Mouse (Mus musculus): Measurements from ENCODE around the gene Mtap. TPM values are rescaled to one million over a fixed set of nuclear protein-coding genes. Genes with fewer than 3 reads are reported as not detected.

The Mtap gene
- polyA plus RNA-seq, 1 experiment from 2014 or later, result 91.1 TPM

DNA sequence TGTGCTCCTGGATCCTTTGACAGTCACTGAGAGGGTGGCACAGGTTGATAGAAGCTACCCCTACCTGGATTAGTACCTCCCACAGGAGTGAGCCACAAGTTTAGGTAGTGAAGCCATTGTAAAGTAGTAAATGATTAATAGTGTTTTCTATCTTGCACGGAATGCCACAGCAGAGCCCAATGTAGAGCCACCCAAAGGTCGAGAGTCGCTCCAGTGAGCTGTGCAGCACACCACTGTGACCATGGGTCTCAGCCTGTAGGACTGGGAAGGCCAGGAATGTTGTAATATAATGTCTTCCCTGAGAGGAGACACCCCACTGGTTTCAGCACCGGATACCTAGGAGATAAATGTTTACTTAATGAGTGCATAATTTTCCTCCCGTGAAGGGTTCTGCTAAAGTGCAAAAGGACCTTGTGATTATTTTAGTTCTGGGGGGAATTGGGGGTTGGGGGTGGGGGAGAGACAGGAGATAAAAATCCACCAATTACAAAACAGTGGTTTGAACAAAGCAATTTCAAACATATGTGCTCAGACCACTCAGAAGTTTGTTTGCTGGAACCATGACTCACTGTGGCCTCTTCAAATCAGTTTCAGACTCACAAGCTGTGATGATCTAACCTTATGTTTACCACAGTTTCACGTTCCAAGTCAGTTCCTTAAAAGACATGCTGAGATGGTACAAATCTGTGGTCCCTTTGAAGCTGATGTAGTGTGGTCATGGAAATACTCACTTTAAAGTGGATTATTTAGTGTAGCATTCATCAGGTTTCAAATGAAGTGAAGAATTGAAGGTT, 40.8 kb downstream of the Mtap start:
- H3K36me3 ChIP-seq (ENCODE audit: control insufficient read depth, insufficient read depth, low read length), result peaks cover 36% of the 10 kb centered on the region
- DNase-seq (ENCODE audit: low spot score, missing footprints), result no peak
- H3K9me3 ChIP-seq (ENCODE audit: control insufficient read depth, low read length), result 0 out of 2 replicates have a peak, but pooled peaks cover 3% of the 10 kb centered on the region

DNA sequence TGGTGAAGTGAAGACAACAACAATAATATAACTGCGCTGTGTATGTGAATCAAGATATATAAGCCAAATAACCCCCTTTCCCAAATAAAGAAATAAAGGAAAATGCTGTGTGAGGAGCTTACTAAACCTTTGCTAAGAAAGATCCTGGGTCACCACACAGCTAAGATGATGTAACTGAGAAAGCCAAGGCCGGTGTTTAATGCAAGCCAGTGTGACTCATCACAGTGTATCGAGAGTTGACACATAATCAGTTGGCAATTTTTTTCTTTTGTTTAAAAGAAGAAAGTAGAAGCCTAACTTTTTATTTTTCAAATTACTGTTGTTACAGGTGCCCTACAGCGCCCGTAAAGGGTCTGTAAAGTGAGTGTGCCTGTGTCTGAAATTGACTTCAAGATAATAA, 43.2 kb downstream of the Mtap start:
- H3K27me3 ChIP-seq (ENCODE audit: control insufficient read depth, insufficient read depth, low read length), result no peaks in the 10 kb centered on the region
- no peak for DNase-seq (ENCODE audit: low spot score, missing footprints)
- no peaks in the 10 kb centered on the region for H3K9me3 ChIP-seq (ENCODE audit: control insufficient read depth, low read length)
- no peaks in the 10 kb centered on the region for H3K4me1 ChIP-seq (ENCODE audit: control insufficient read depth, insufficient read depth, low read length)
- no peak overlapping the region for H3K4me2 ChIP-seq
- 95% methylated on average over 5 of the region's 5 CpGs for WGBS
- H3K36me3 ChIP-seq (ENCODE audit: control insufficient read depth, insufficient read depth, low read length), result peaks cover 18% of the 10 kb centered on the region
- H3K27ac ChIP-seq (ENCODE audit: low read depth, low read length), result no peak overlapping the region
- no peak overlapping the region for H3K9ac ChIP-seq (ENCODE audit: low read length)
- no peak for ATAC-seq (ENCODE audit: low FRiP score)
- no peak overlapping the region for H3K4me3 ChIP-seq (ENCODE audit: low read depth, low read length)

More for the DNA sequence above, 40.8 kb downstream of the Mtap start:
- no peak for ATAC-seq (ENCODE audit: low FRiP score)
- no peak overlapping the region for H3K27ac ChIP-seq (ENCODE audit: low read depth, low read length)
- no peaks in the 10 kb centered on the region for H3K4me1 ChIP-seq (ENCODE audit: control insufficient read depth, insufficient read depth, low read length)
- WGBS, result 85% methylated on average over 6 of the region's 6 CpGs
- no peak overlapping the region for H3K9ac ChIP-seq (ENCODE audit: low read length)
- no peak overlapping the region for H3K4me2 ChIP-seq
- H3K4me3 ChIP-seq (ENCODE audit: low read depth, low read length), result no peak overlapping the region
- H3K27me3 ChIP-seq (ENCODE audit: control insufficient read depth, insufficient read depth, low read length), result no peaks in the 10 kb centered on the region

DNA sequence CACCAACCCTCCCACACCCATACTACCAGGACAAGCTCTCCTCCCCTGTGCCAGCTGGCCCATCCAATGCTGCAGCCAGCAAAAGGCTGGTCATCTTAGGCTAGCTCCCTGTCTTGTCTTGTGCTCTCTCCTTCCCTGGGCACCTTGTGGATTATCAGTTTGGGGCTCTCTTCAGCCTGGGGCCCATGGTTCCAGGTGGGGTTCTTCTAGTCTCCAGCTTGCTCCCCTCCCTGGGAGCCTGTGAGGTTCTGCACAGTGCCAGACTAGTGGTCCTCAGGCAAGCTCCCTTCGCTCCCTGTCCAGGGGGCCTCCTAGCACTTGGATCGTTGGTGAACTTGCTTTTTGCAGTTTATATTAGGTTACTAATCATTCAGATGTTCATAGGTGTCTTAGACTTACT, 44.7 kb downstream of the Mtap start:
- ATAC-seq (ENCODE audit: low FRiP score), result no peak
- Histone ChIP-seq H3K4me3 (ENCODE audit: low read depth, low read length) (no peak overlapping the region), H3K9ac (ENCODE audit: low read length) (no peak overlapping the region), H3K4me2 (no peak overlapping the region), H3K4me1 (ENCODE audit: control insufficient read depth, insufficient read depth, low read length) (no peaks in the 10 kb centered on the region), H3K27me3 (ENCODE audit: control insufficient read depth, insufficient read depth, low read length) (no peaks in the 10 kb centered on the region), H3K9me3 (ENCODE audit: control insufficient read depth, low read length) (no peaks in the 10 kb centered on the region), H3K36me3 (ENCODE audit: control insufficient read depth, insufficient read depth, low read length) (peaks cover 12% of the 10 kb centered on the region), H3K27ac (ENCODE audit: low read depth, low read length) (no peak overlapping the region)
- whole genome bisulfite sequencing, result 92% methylated on average over 2 of the region's 2 CpGs
- DNase-seq (ENCODE audit: low spot score, missing footprints), result no peak

DNA sequence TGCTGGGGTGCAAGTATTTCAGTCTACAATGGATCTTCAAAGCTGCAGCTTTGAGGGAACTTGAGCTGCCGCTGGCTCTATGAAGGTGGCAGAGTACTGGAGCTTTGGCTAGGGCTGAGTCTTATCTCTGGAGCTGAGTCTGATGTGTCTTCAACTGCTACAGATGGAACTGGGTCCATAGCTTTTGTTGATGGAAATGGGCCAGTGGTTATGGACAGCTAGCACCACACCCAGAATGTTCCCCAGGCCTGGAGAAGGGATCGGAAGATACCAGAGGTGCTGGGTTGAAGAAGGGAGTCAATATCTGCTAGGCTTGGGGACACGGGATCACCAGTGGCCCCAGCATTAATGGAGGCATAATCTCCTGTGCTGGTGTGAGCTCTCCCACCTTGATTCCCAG, 45.6 kb downstream of the Mtap start:
- no peak overlapping the region for H3K27ac ChIP-seq (ENCODE audit: low read depth, low read length)
- ATAC-seq (ENCODE audit: low FRiP score) (no peak), DNase-seq (ENCODE audit: low spot score, missing footprints) (no peak)
- no peak overlapping the region for H3K9ac ChIP-seq (ENCODE audit: low read length)
- no peaks in the 10 kb centered on the region for H3K9me3 ChIP-seq (ENCODE audit: control insufficient read depth, low read length)
- no peaks in the 10 kb centered on the region for H3K4me1 ChIP-seq (ENCODE audit: control insufficient read depth, insufficient read depth, low read length)
- H3K4me3 ChIP-seq (ENCODE audit: low read depth, low read length), result no peak overlapping the region
- H3K36me3 ChIP-seq (ENCODE audit: control insufficient read depth, insufficient read depth, low read length), result peaks cover 7% of the 10 kb centered on the region; the same call in 1 of the 2 replicates
- H3K27me3 ChIP-seq (ENCODE audit: control insufficient read depth, insufficient read depth, low read length), result no peaks in the 10 kb centered on the region
- WGBS, result 100% methylated on average over 3 of the region's 3 CpGs
- no peak overlapping the region for H3K4me2 ChIP-seq

DNA sequence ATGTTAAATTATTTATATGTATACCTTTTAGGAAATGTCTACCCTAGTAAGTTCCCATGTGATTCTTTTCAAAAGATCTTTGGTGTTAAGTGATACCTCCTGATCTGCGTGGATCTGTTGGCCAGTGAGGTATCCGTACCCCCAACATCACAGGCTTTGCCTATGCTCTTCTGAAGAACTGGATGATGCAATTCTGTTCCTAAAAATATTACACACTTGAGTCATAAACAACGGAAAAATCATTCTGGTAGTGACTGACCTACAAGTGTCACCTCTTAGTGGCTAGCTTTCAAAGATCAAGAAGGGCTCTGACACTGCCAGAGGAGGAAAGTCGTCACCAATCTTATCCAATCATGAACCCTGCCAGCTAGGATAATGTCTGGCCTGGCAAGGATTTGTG, 58.6 kb downstream of the Mtap start:
- Histone ChIP-seq H3K9me3 (ENCODE audit: control insufficient read depth, low read length) (no peaks in the 10 kb centered on the region), H3K27ac (ENCODE audit: low read depth, low read length) (no peak overlapping the region), H3K9ac (ENCODE audit: low read length) (no peak overlapping the region), H3K36me3 (ENCODE audit: control insufficient read depth, insufficient read depth, low read length) (no peaks in the 10 kb centered on the region), H3K27me3 (ENCODE audit: control insufficient read depth, insufficient read depth, low read length) (no peaks in the 10 kb centered on the region), H3K4me1 (ENCODE audit: control insufficient read depth, insufficient read depth, low read length) (no peaks in the 10 kb centered on the region), H3K4me3 (ENCODE audit: low read depth, low read length) (no peak overlapping the region), H3K4me2 (no peak overlapping the region)
- DNase-seq (ENCODE audit: low spot score, missing footprints), result no peak
- WGBS, result 91% methylated on average over 4 of the region's 4 CpGs
- ATAC-seq (ENCODE audit: low FRiP score), result no peak

DNA sequence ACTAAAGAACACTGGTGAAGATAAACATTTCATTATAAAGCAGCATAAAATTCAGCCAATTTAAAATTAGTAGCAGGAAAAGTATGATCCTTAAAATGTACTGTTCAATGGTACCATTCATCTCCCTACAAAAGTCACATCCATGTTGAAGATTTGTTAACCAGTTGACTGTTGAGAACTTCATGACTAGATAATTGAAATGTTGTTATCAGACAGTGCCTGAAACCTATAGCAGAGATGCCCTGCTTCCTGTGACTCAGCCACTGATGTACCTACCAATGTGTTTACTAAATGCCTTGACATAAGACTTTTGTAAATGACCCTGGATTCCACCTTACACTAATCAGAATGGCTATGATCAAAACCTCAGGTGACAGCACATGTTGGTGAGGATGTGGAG, 60.2 kb downstream of the Mtap start:
- Histone ChIP-seq H3K4me2 (no peak overlapping the region), H3K9me3 (ENCODE audit: control insufficient read depth, low read length) (no peaks in the 10 kb centered on the region), H3K27ac (ENCODE audit: low read depth, low read length) (no peak overlapping the region), H3K4me3 (ENCODE audit: low read depth, low read length) (no peak overlapping the region), H3K27me3 (ENCODE audit: control insufficient read depth, insufficient read depth, low read length) (no peaks in the 10 kb centered on the region), H3K4me1 (ENCODE audit: control insufficient read depth, insufficient read depth, low read length) (no peaks in the 10 kb centered on the region), H3K36me3 (ENCODE audit: control insufficient read depth, insufficient read depth, low read length) (no peaks in the 10 kb centered on the region), H3K9ac (ENCODE audit: low read length) (no peak overlapping the region)
- DNase-seq (ENCODE audit: low spot score, missing footprints) (no peak), ATAC-seq (ENCODE audit: low FRiP score) (no peak)

DNA sequence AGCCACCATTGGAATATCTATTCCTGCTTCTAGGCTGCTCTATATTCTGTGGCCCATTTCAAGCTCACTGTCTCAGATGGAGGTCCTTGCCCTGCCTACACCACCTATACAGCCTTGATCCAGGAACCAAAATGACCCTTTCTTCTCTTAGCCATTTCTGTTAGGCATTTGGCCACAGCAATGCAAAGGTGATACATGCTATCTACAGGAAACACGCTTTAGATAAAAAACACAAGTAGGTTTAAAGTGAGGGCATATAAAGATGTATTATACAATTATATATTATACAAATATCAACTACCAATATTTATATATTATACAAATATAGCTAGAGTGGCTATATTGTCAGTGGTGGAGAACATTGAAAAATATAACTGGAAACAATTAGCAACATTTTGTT, 63.9 kb downstream of the Mtap start:
- 98% methylated on average over 1 of the region's 1 CpGs for WGBS
- no peak overlapping the region for H3K9ac ChIP-seq (ENCODE audit: low read length)
- H3K9me3 ChIP-seq (ENCODE audit: control insufficient read depth, low read length), result no peaks in the 10 kb centered on the region
- H3K4me2 ChIP-seq, result no peak overlapping the region
- H3K27ac ChIP-seq (ENCODE audit: low read depth, low read length), result no peak overlapping the region
- H3K4me1 ChIP-seq (ENCODE audit: control insufficient read depth, insufficient read depth, low read length), result no peaks in the 10 kb centered on the region
- DNase-seq (ENCODE audit: low spot score, missing footprints) (no peak), ATAC-seq (ENCODE audit: low FRiP score) (no peak)
- no peaks in the 10 kb centered on the region for H3K36me3 ChIP-seq (ENCODE audit: control insufficient read depth, insufficient read depth, low read length)
- H3K27me3 ChIP-seq (ENCODE audit: control insufficient read depth, insufficient read depth, low read length), result no peaks in the 10 kb centered on the region
- H3K4me3 ChIP-seq (ENCODE audit: low read depth, low read length), result no peak overlapping the region

DNA sequence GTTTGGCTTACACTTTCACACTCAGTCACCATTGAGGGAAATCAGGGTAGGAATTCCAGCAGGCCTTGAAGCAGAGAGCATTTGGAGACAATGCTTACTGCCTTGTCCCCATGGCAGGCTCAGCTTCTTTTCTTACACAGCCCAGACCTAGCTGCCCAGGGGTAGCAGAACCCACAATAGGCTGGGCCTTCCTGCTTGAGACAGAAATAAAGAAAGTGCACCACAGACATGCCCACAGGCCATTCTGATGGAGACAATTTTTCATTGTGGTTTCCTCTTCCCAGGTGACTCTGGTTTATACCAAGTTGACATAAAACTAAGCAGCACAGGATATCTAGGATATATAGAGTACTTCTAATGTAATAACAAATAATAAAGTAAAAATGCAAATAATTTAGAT, 72.4 kb downstream of the Mtap start:
- no peaks in the 10 kb centered on the region for H3K27me3 ChIP-seq (ENCODE audit: control insufficient read depth, insufficient read depth, low read length)
- ATAC-seq (ENCODE audit: low FRiP score), result no peak

DNA sequence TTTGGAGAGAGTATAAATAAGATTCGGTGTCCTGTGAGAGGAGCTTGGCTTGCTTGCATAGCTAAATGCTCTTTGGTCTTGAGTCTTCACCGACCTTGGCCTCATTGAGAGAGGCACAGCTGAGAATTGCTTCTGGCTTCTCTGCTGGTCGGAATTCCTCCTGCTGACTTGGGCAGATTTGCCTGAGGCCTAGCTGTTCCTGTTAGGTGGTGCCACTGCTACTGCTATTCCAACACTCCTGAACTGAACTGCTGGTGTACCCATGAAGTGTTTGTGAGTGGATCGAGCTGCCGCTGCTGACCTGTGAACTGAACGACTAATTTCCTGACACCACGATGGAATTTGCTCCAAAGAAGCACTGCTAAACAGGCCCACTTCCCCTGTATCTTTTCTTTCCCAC, 73.4 kb downstream of the Mtap start:
- Histone ChIP-seq H3K4me1 (ENCODE audit: control insufficient read depth, insufficient read depth, low read length) (no peaks in the 10 kb centered on the region), H3K4me2 (no peak overlapping the region), H3K9me3 (ENCODE audit: control insufficient read depth, low read length) (no peaks in the 10 kb centered on the region), H3K4me3 (ENCODE audit: low read depth, low read length) (no peak overlapping the region), H3K27ac (ENCODE audit: low read depth, low read length) (no peak overlapping the region), H3K27me3 (ENCODE audit: control insufficient read depth, insufficient read depth, low read length) (no peaks in the 10 kb centered on the region), H3K9ac (ENCODE audit: low read length) (no peak overlapping the region), H3K36me3 (ENCODE audit: control insufficient read depth, insufficient read depth, low read length) (no peaks in the 10 kb centered on the region)
- ATAC-seq (ENCODE audit: low FRiP score) (no peak), DNase-seq (ENCODE audit: low spot score, missing footprints) (no peak)
- 79% methylated on average over 7 of the region's 7 CpGs for WGBS

More for the DNA sequence above, 72.4 kb downstream of the Mtap start:
- no peak overlapping the region for H3K4me3 ChIP-seq (ENCODE audit: low read depth, low read length)
- no peak overlapping the region for H3K9ac ChIP-seq (ENCODE audit: low read length)
- H3K27ac ChIP-seq (ENCODE audit: low read depth, low read length), result no peak overlapping the region
- no peaks in the 10 kb centered on the region for H3K36me3 ChIP-seq (ENCODE audit: control insufficient read depth, insufficient read depth, low read length)
- H3K9me3 ChIP-seq (ENCODE audit: control insufficient read depth, low read length), result no peaks in the 10 kb centered on the region
- no peak overlapping the region for H3K4me2 ChIP-seq
- no peak for DNase-seq (ENCODE audit: low spot score, missing footprints)
- no peaks in the 10 kb centered on the region for H3K4me1 ChIP-seq (ENCODE audit: control insufficient read depth, insufficient read depth, low read length)

Data from midbrain, embryonic 11.5 days (tissue).